Mouse (Mus musculus) neural tube, postnatal 0 days (tissue): ENCODE measurements around the gene Olfr883. TPM values are rescaled to one million over a fixed set of nuclear protein-coding genes. Genes with fewer than 3 reads are reported as not detected.

Experiments used
- polyA plus RNA-seq: library from polyadenylated mRNA; unstranded; fragments of >200 nt; fragmentation: Nextera tagmentation; extraction: Ambion mirVana; gene quantifications from 2 replicates; pipeline ENCODE4 v1.2.1, GENCODE M21; 2015

The Olfr883 gene
- polyA plus RNA-seq: not detected in 2 replicates

DNA sequence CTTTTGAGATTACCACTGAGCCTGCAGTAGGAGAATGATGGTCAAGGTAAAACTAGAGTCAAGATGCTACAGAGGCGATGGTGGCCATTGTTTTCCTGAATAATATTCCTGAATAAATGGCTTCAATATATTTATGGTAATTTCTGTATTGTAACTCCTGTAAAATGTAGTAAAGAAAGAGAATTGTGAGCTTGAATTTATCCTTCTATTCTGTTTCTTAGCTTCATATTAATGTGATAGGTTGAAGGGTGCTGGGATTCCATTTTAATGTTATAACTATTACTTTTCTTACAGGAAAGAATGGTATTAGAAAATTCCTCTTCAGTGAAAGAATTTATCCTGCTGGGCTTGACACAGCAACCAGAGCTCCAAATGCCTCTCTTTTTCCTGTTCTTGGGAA, at the start of gene Olfr883:
Gene Olfr883, plus strand, starts transcription at position 301 of the 400 bp plus-strand sequence.

GRCm38 (mm10) chr9:37991525-37991924, 34.1 kb upstream of the Olfr883 start, which contains the start of gene Olfr881:
TSS of gene Olfr881 (plus strand) at chr9:37991825.

DNA sequence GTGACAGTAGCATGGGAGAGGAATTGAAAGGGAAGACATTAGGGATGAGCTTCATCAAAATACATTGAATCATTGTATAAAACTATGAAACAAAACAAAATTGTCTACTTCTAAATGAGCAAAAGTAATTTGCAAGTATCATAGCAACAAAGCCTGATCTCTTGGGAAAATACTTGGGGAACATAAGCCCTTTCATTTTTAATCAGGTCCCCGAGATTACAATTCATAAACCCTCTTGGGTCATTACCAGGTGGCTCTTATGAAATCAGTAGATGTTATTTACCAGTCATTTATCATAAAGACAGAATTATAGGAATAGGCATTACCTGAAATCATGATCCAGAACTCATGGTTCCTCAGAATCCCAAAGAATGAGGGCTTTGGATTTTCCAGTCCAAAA, 20.6 kb downstream of the Olfr883 start, which contains the start of gene Olfr884:
Gene Olfr884, plus strand, starts transcription at position 301 of the 400 bp plus-strand sequence.

GRCm38 (mm10) chr9:38061022-38061421, 35.4 kb downstream of the Olfr883 start, which contains the start of gene Olfr885:
TSS of gene Olfr885 (plus strand) at chr9:38061322.

Other genes starting within 250 kb of the Olfr883 start
- not detected in 2 replicates for gene Olfr876, start 222.8 kb upstream of the Olfr883 start, polyA plus RNA-seq
- not detected in 2 replicates for gene Olfr877, start 171.5 kb upstream of the Olfr883 start, polyA plus RNA-seq
- not detected in 2 replicates for gene Olfr145, start 129.1 kb upstream of the Olfr883 start, polyA plus RNA-seq
- not detected in 2 replicates for gene Olfr878, start 108.0 kb upstream of the Olfr883 start, polyA plus RNA-seq
- gene Olfr881, start 34.0 kb upstream of the Olfr883 start, polyA plus RNA-seq: not detected in 2 replicates
- gene Olfr884, start 20.7 kb downstream of the Olfr883 start, polyA plus RNA-seq: not detected in 2 replicates
- gene Olfr885, start 35.5 kb downstream of the Olfr883 start, polyA plus RNA-seq: not detected in 2 replicates
- not detected in 2 replicates for gene Olfr887, start 58.3 kb downstream of the Olfr883 start, polyA plus RNA-seq
- not detected in 2 replicates for gene Olfr888, start 82.3 kb downstream of the Olfr883 start, polyA plus RNA-seq
- gene Olfr889, start 89.4 kb downstream of the Olfr883 start, polyA plus RNA-seq: 0.08 and 0.11 TPM in 2 replicates
- not detected in 2 replicates for gene Olfr890, start 116.7 kb downstream of the Olfr883 start, polyA plus RNA-seq
- gene Olfr891, start 155.0 kb downstream of the Olfr883 start, polyA plus RNA-seq: not detected in 2 replicates
- not detected in 2 replicates for gene Olfr893, start 182.6 kb downstream of the Olfr883 start, polyA plus RNA-seq
- not detected in 2 replicates for gene Olfr894, start 192.2 kb downstream of the Olfr883 start, polyA plus RNA-seq
- not detected in 2 replicates for gene Olfr143, start 227.0 kb downstream of the Olfr883 start, polyA plus RNA-seq
- gene Olfr895, start 242.0 kb downstream of the Olfr883 start, polyA plus RNA-seq: not detected in 2 replicates